Mouse (Mus musculus): ENCODE measurements around the gene Rps6.

DNA sequence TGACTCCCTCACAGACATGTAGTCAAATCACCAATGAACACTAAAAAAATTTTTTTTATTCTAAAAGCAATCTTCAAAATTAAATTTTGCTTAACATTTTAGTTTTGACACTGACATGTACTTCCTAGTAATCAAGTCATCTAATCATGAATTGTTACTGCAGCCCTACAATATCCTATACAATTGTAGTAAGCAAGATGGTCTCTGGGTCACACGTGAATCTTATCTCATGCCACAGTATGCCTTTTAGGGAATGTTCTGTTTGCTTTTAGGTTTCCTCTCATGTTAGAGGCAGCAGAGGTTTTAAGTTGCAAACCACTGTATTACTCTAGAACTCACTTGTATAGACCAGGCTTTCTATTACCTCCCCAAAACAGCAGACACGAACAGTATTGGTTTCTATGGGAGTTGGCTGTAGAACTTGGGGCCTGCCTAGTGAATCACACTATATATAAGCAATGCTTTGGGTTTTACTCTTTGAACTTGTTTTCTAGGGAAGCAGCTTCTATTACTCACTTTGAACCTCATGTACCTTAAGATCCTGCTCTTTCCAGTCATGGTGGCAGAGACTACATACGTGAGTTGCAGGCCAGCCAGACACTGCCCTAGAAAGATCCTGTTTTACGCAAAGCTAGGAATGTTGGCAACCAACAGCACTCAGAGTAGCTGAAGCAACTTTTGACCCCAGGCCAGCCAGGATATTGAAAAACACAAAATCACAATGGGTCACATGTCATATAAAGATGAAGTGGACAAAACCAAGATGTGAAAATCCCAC lies 4.2 kb downstream of the Rps6 start:
- TF ChIP-seq GATA1 (IDR thresholded peaks at IDR 0.05; ENCODE audit: borderline replicate concordance, low read length) (no peak), FLI1 (IDR thresholded peaks at IDR 0.05; ENCODE audit: low read length) (no peak)
